Mouse (Mus musculus): Measurements from ENCODE around the gene Adamts15.

DNA sequence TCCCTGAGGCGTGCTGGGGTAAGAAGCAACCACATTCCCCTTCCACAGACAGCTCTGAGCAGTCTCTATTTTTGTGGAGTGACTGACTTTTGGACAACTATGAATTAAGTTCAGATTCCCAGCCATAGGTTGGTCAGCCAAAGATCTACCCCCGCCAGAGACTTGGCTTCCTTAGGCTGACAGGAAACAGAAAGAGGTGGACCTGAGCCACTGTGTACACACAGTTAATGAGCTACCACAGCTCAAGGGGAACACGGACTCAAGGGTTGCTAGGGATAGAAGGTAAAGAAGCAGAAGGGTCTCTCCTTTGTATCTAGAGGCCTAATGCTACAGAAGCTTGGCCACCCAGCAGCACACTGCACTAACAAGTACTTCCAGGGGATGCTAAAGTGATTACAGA is 10.1 kb downstream of the Adamts15 start:
- TF ChIP-seq CTCF (IDR thresholded peaks at IDR 0.05; ENCODE audit: insufficient read depth, low read depth, low read length) = no peak
- no peak for TF ChIP-seq POLR2A (IDR thresholded peaks at IDR 0.05; ENCODE audit: insufficient read depth, low read depth, low read length)

All from olfactory bulb, adult 2 months (tissue).